Mouse (Mus musculus): Measurements from ENCODE around the gene Jagn1. TPM values are rescaled to one million over a fixed set of nuclear protein-coding genes. Genes with fewer than 3 reads are reported as not detected.

Gene Jagn1
- total RNA-seq (2021) = 10 to 100 TPM; 50.5 TPM
- polyA plus RNA-seq (2012; rRNA removed) = 49.5 and 64.3 TPM in 2 replicates
- long read RNA-seq, transcript Jagn1-201 (2 exons, 1,201 nt) = major isoform, 56 of 66 reads
- long read RNA-seq, partial matches to known transcripts = 1 of 66 reads
- long read RNA-seq, other reads (novel, unspliced or antisense) = 5 of 66 reads

GRCm38 (mm10) chr6:113442442-113443090, at the start of gene Jagn1:
Jagn1 (plus strand) TSS chr6:113442569.
- DNase-seq = peak; percentile 95

DNA sequence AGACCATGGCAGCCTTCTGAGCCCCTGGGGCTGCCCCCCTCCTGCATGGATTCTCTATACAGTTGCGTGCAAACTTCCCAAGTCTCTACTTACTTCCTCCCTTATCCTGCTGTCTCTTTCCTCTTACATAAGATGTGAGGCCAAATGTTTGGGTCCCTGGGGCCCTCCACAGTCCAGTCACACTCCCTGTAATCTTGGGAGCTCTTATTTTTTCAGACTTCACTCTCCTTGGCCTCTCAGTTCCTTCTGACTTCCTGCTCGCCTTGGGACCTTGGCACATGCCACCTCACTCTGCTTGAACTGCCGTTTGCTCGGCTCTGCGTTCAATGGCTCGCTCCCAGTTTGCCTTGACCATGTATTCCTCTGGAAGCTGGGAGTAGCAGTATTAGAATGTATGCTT, 48.4 kb upstream of the Jagn1 start:
- no peak for DNase-seq

GRCm38 (mm10) chr6:113394811-113395210, 47.6 kb upstream of the Jagn1 start:
- DNase-seq = no peak

GRCm38 (mm10) chr6:113395501-113395900, 46.9 kb upstream of the Jagn1 start:
- no peak for DNase-seq

GRCm38 (mm10) chr6:113396270-113397030, 45.9 kb upstream of the Jagn1 start:
- no peak for DNase-seq

- no peak for DNase-seq
Observed at GRCm38 (mm10) chr6:113402094-113402493, 40.3 kb upstream of the Jagn1 start.

DNA sequence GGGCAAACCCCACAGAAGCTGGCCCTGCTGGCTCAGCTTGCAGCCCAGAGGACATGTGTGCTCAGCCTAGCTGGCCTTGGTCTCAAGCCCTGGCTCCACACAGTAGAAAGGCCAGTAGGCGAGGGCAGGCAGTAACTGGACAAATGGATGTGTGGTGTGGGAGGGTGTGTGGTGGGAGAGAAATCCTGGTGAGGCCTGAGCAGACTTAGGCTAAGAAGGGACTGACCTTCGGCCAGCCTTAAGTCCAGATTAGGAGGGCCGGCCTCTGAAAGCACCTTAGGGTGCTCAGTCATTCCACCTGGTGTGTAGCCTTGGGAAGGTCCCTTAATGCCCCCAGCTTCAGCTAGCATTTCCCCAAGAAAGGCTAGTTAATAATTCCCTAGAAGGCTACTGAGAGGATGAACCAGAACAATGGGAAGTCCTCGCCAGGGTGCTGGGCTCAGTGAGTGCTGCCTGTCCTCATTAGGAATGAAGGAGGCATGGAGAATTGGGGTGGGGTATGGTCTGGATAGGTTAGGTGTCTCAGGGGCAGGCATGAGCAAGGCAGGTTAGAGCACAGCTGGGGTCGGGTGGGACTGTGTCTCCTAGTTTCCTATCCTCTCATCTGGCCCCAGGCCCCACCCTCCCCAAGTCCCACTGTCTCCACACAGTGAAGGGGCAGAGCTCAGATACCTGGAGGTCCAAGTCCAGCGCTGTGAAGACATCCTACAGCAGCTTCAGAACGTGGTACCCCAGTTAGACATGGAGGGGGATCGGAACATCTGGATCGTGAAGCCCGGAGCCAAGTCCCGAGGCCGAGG, 37.5 kb upstream of the Jagn1 start:
- no peak for DNase-seq

GRCm38 (mm10) chr6:113405483-113405882, 36.9 kb upstream of the Jagn1 start:
- no peak for DNase-seq

DNA sequence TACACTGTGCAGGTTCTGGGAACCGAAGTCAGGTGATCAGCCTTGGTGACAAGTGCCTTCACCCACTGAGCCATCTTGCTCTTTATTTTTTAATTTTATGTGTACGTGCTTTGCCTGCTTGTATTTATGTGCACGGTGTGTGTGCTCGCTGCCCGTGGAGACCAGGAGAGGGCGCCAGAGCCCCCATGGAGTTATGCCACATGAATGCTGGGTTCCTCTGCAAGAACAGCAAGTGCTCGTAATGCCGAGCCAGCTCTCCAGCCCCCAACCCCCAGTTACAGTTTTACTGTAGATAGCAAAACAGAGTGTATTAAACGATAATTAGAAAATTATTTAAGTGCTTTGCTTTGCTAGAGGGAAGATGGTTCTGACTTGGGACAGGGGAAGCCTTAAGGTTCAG, 35.7 kb upstream of the Jagn1 start:
- DNase-seq = no peak

DNA sequence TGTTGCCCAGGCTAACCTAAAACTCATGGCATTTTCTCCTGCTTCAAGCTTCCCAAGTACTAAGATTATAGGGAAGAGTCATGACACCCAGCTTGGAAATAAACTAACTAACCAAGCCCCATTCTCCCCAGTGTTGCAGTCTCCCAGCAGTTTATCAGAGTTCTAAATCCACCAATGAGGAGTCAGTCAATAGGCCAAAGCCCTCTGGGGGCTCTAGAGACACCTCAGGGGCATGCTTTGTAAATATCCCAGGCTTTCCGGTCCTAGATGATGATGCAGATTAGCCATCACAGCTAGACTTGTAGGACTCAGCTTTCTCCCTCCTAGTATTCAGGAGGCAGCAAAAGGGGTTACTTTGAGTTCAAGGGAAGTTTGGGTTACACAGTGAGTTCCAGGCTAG, 32.4 kb upstream of the Jagn1 start:
- no peak for DNase-seq

DNA sequence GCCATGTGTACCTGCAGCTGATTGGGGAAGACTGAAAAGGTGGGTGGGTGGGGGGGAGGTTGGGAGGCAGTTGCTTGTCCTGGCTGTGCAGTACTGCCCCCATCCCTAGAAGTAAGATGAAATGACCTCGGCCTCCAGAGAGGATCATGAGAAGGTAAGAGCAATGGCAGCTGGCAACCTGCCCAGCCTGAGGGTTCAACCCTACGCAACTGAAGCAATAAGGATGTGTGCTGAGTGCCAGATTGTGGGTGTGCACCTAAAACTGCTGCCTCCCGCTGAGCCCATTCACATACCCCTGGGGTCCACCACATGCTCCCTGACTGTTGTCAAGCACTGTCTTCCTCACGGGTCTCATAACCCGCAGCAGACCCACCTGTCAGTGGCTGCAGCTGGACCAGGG, 26.0 kb upstream of the Jagn1 start:
- DNase-seq = no peak

DNA sequence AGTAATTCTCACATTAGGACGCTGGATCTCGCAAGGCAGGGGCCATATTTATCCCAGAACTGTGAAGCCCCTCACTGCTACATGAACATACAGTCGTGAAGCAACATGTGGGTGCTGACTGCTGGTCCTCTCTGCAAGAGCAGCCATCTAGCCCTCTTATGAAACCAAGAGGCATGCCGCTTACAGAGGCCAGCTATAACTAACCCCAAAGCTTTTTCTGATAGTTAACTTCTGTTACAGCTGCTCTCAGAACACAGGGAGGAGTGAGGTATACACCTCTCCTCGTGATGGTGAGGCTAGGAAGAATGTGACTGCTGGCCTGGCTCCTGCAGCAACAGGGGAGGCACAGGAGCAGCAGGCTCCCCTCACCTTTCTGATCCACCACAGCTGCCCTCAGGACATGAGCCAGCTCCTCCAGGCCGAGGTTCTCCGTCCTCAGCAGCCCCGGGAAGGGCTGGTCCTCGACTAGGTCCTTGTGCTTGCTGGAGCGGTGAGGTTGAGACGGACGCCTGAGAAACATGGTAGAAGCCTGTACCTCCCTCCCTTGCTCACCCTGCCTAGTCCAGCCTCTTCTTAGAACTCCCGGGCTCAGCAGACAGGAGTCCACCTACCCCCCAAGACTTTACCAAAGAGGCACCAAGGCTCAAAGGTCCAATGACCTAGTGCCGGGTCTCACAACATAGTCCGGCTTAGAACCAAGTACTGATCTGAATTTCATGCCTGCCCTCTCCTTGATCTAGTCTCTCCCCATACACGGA, 23.7 kb upstream of the Jagn1 start:
- no peak for DNase-seq

DNA sequence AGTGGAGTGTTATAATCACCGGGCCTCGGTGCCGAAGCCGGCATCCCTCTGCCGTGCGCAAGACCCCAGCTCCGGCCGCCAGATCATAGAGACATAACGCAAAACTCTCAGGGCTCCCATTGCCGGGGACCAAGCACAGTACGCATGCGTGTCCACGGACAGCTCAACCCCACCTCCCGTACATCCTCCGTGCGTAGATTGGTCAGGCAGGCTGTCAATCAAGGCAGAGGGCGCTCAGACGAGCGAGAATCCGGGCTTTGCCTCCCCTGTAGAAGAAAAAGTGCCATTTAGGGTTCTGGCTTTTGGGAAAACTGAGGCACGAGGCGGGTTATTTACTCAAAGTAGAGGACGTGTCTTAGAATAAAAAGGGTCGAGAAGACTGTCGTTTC, 23.2 kb upstream of the Jagn1 start, which contains the start of gene Rpusd3:
Rpusd3 (minus strand) TSS at position 142 of the 389 bp plus-strand sequence.
- peak; percentile 98 for DNase-seq

GRCm38 (mm10) chr6:113423000-113423399, 19.4 kb upstream of the Jagn1 start:
- no peak for DNase-seq

DNA sequence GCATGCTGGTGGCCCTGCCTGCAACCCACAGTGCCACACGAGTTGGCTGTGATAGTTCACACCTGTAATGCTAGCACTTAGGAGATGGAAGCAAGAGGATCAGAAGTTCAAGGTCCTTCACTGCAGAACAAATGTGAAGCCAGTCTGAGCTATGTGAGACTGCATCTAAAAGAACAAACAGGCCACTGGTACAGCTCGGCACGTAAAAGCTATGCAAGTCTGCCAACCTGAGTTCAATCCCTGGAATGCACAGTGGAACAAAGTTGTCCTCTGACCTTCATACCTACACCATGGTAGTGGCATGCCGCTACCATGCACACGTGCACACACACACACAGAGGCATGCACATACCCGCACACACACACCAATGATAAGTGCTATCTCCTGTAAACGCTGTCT, 18.2 kb upstream of the Jagn1 start:
- no peak for DNase-seq

GRCm38 (mm10) chr6:113426696-113427095, 15.7 kb upstream of the Jagn1 start:
- no peak for DNase-seq

DNA sequence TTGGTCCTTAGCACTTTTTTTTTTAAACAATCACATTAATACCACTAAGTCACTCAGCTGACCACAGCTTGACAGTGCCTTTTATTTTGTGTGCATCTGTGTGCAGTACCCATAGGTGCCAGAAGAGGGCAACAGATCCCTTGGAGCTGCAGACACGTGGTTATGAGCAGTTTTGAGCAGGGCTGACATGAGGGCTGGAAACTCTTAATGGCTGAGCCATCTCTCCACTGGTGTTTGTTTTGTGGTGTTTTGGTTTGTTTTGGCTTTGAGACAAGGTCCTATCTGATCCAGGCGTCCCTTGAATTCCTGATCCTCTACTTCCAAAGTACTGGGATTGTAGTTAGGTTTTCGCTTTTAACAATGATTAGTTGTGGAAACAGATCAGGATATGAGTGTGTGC, 15.0 kb upstream of the Jagn1 start:
- DNase-seq = no peak

DNA sequence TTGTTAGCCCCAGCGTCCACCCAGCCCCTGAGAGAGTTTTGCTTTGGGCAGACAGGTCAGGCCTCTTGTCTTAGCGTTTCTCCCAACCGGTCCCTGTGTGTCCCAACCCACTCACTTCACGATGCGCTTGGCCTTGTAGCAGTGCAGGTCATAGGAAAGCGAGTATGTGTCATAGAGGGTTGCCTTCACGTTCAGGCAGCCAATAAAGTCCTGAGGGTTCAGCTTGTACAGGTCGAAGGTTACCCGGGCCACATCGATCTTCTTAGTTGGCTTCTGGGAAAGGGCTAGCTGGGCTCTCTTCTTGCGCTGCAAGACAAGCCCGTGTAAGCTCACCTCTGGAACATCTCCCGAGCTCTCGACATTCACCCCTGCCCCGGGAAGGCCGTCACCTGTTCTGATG, 14.4 kb upstream of the Jagn1 start:
- no peak for DNase-seq

GRCm38 (mm10) chr6:113429965-113430364, 12.4 kb upstream of the Jagn1 start:
- no peak for DNase-seq

DNA sequence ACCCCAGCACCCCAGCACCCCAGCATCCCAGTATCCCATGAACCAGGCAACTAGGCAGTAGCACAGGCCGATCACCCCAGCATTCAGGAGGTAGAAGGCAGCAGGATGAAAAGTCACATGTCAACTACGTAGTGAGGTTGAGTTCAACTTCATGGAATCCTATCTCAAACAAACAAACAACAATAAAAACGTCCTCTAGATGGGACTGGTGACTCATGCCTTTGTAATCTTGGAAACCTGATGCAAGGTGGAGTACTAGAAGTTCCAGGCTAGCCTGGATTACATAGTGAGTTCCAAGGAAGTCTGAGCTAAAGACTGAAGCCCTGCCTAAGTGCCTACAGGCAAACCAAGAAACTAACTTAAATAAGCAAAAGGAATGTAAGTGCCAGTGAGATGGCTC, 11.5 kb upstream of the Jagn1 start:
- DNase-seq = no peak

GRCm38 (mm10) chr6:113431801-113432200, 10.6 kb upstream of the Jagn1 start:
- no peak for DNase-seq

- no peak for DNase-seq
Observed at GRCm38 (mm10) chr6:113433661-113434060, 8.7 kb upstream of the Jagn1 start.
